In genomic region chr17:32281126-32281525, GRCm38 (mm10) we compare ENCODE assay signal across 20 mouse cellular contexts. TPM values are rescaled to one million over a fixed set of nuclear protein-coding genes. Genes with fewer than 3 reads are reported as not detected.
DNase-seq lines count a peak whose midpoint lies in the region; ATAC-seq and TF ChIP-seq lines count a peak whose summit lies in the region.
"Had no signal": no experiment of that assay in that cellular context is flagged by ENCODE, and none has a peak within 500 bp of the region (broad histone marks: within the 10 kb centered on the region; RNA-seq: fewer than 3 reads in every experiment).

No protein-coding gene starts in this region.

- H3K4me3 ChIP-seq in liver, embryonic 12.5 days, result no peak overlapping the region
- peak overlapping the region; percentile 18 for H3K4me3 ChIP-seq in bone marrow, adult 2 months (replicated peaks; ENCODE audit: control insufficient read depth, low read depth, low read length)
- no peak overlapping the region for H3K4me3 ChIP-seq in myocyte
- H3K4me3 ChIP-seq: embryonic facial prominence, embryonic 10.5 days; heart, embryonic 12.5 days had no signal

- H3K4me1 ChIP-seq in liver, embryonic 12.5 days, result peaks cover 61% of the 10 kb centered on the region
- peaks cover 5% of the 10 kb centered on the region for H3K4me1 ChIP-seq in bone marrow, adult 2 months (ENCODE audit: control insufficient read depth, insufficient read depth, low read length)

- peak overlapping the region; percentile 27; the same call in 1 of the 2 replicates for H3K9ac ChIP-seq in liver, embryonic 12.5 days
- H3K9ac ChIP-seq: heart, embryonic 12.5 days; lung, embryonic 14.5 days had no signal

- peak overlapping the region; percentile 47; the same call in 1 of the 2 replicates for H3K4me2 ChIP-seq in liver, embryonic 12.5 days
- H3K4me2 ChIP-seq in myocyte (ENCODE audit: low read depth), result peak overlapping the region; percentile 44
- H3K4me2 ChIP-seq: heart, embryonic 12.5 days; lung, embryonic 14.5 days had no signal

- intact Hi-C loops in heart, postnatal 36 days (cut with DNase I), result no loop called here

- no peak overlapping the region for H3ac ChIP-seq in myocyte (ENCODE audit: control insufficient read depth, insufficient read length)

- peak; percentile 52 for DNase-seq in heart, adult 11 months
- no peak for DNase-seq in heart, postnatal 36 days
- DNase-seq in liver, result no peak
- DNase-seq in frontal cortex, postnatal 10 days (ENCODE audit: low spot score in 2 of 2), result no peak
- DNase-seq in adrenal gland, adult 8-10 months, result no peak
- DNase-seq: adrenal gland, postnatal 36 days; cerebellum, adult 11 months; cerebellum, postnatal 25 days; gastrocnemius, postnatal 14 days; layer of hippocampus, adult 9-11 months; lung, embryonic 14.5 days; midbrain, embryonic 14.5 days; retina, postnatal 1 day; thymus, adult 2 months had no signal

- H3K79me2 ChIP-seq in myocyte (ENCODE audit: control insufficient read depth, insufficient read depth), result peaks cover 92% of the 10 kb centered on the region

- ATAC-seq in liver, embryonic 12.5 days, result no peak
- ATAC-seq: intestine, postnatal 0 days had no signal

- no peaks in the 10 kb centered on the region for H3K9me3 ChIP-seq in liver, embryonic 12.5 days (replicated peaks)
- H3K9me3 ChIP-seq: embryonic facial prominence, embryonic 10.5 days; heart, embryonic 12.5 days had no signal

- TF ChIP-seq POLR2A in bone marrow, adult 2 months (IDR thresholded peaks at IDR 0.05; ENCODE audit: borderline replicate concordance, control insufficient read depth, low read depth, low read length), result no peak
- no peak for TF ChIP-seq POLR2A in myocyte (IDR thresholded peaks at IDR 0.05; ENCODE audit: insufficient read length, low read depth)

- WGBS in liver, embryonic 12.5 days (ENCODE audit: insufficient replicate concordance), result 82% methylated on average over 2 of the region's 2 CpGs
- WGBS in bone marrow, adult 2 months, result 77% methylated on average over 2 of the region's 2 CpGs

- H3K27ac ChIP-seq in liver, embryonic 12.5 days, result no peak overlapping the region
- H3K27ac ChIP-seq in bone marrow, adult 2 months (ENCODE audit: control insufficient read depth, insufficient read depth, low read depth, low read length, poor library complexity), result no peak overlapping the region
- H3K27ac ChIP-seq: embryonic facial prominence, embryonic 10.5 days had no signal

- 0 out of 2 replicates have a peak, but pooled peaks cover 6% of the 10 kb centered on the region for H3K36me3 ChIP-seq in liver, embryonic 12.5 days
- no peaks in the 10 kb centered on the region for H3K36me3 ChIP-seq in myocyte (ENCODE audit: control insufficient read depth, insufficient read depth)
- H3K36me3 ChIP-seq: heart, embryonic 12.5 days had no signal

- no peak for TF ChIP-seq CTCF in bone marrow, adult 2 months (IDR thresholded peaks at IDR 0.05; ENCODE audit: control insufficient read depth, insufficient read depth, low read length)

- H3K27me3 ChIP-seq in liver, embryonic 12.5 days (replicated peaks), result no peaks in the 10 kb centered on the region
- H3K27me3 ChIP-seq in myocyte (ENCODE audit: control insufficient read depth, insufficient read depth, insufficient read length), result no peaks in the 10 kb centered on the region
- H3K27me3 ChIP-seq: heart, embryonic 12.5 days had no signal

TF ChIP-seq in myocyte, 11 proteins besides CTCF, POLR2A, EP300 and RAD21:
- TF ChIP-seq E2F4 (IDR thresholded peaks at IDR 0.05; ENCODE audit: insufficient read depth) (no peak), SRF (IDR thresholded peaks at IDR 0.05; ENCODE audit: control insufficient read depth, insufficient read length, low read depth) (no peak), POLR2AphosphoS2 (IDR thresholded peaks at IDR 0.05; ENCODE audit: insufficient read length, low read depth) (no peak), TCF3 (IDR thresholded peaks at IDR 0.05; ENCODE audit: insufficient read length, low read depth) (no peak), MYOG (IDR thresholded peaks at IDR 0.05; ENCODE audit: control insufficient read depth in 1 of 3, insufficient read depth in 1 of 3, insufficient read length in 2 of 3, low read depth in 2 of 3) (no peak), CEBPB (IDR thresholded peaks at IDR 0.05; ENCODE audit: insufficient read depth, poor library complexity, severe bottlenecking) (no peak), TCF12 (IDR thresholded peaks at IDR 0.05; ENCODE audit: insufficient read depth, poor library complexity, severe bottlenecking) (no peak)

RNA-seq across cellular contexts. Expression of gene Brd4, which starts 3.4 kb away (rescaled TPM):
- total RNA-seq in heart, postnatal 36 days (2021), result 10 to 100 TPM; 52.3 to 55.0 TPM
- 55.1 and 56.5 TPM in 2 replicates for polyA plus RNA-seq in liver, embryonic 12.5 days (2016; fragmentation: Nextera tagmentation; extraction: Ambion mirVana)
- polyA plus RNA-seq in bone marrow, adult 2 months (2011; ENCODE audit: insufficient read depth, insufficient read length, low replicate concordance, missing spikeins), result 43.6 and 129 TPM in 2 replicates
- 54.3 TPM for polyA plus RNA-seq in myocyte (2012; fragmentation: generic; extraction: Trizol)
- 100 to 1,000 TPM in 3 of 4 experiments, 10 to 100 TPM in 1; 95.4 to 135 (median 109) TPM for total RNA-seq in adrenal gland, adult 8-10 months (2022)

RNA-seq across cellular contexts. Expression of gene Akap8, which starts 39.9 kb away (rescaled TPM):
- 10 to 100 TPM; 37.3 to 50.4 TPM for total RNA-seq in heart, postnatal 36 days (2021)
- polyA plus RNA-seq in liver, embryonic 12.5 days (2016; fragmentation: Nextera tagmentation; extraction: Ambion mirVana), result 72.1 and 73.5 TPM in 2 replicates
- polyA plus RNA-seq in bone marrow, adult 2 months (2011; ENCODE audit: insufficient read depth, insufficient read length, low replicate concordance, missing spikeins), result 76.5 and 113 TPM in 2 replicates
- polyA plus RNA-seq in myocyte (2012; fragmentation: generic; extraction: Trizol), result 14.0 TPM
- 100 to 1,000 TPM in 2 of 4 experiments, 10 to 100 TPM in 2; 60.5 to 149 (median 103) TPM for total RNA-seq in adrenal gland, adult 8-10 months (2022)
